Mouse (Mus musculus) Patski (cell line): ENCODE results near the gene Comp. TPM values are rescaled to one million over a fixed set of nuclear protein-coding genes. Genes with fewer than 3 reads are reported as not detected.

Experiments used
- ATAC-seq: fragments of 100-300 bp; one replicate; pipeline ENCODE4 v1.8.0; 2021
- CTCF ChIA-PET: fragments of 350-600 bp; sonication (Branson Sonifier 250); formaldehyde crosslinking; loops from one replicate; lab custom pipeline; 2022; ENCODE audit warnings: inconsistent platforms; lab: Charles Lee
- POLR2A ChIA-PET: fragments of 350-600 bp; sonication (Branson Sonifier 250); formaldehyde crosslinking; loops from one replicate; lab custom pipeline; 2022; ENCODE audit warnings: antibody characterized with exemption, inconsistent platforms; lab: Charles Lee
- DNase-seq: peaks from one replicate; pipeline ENCODE4 v3.0.0-alpha.2; 2011; ENCODE audit warnings: low read depth, low spot score
- H3K27me3 ChIP-seq: fragments of 371-371 bp; one replicate; pipeline ENCODE4 v1.5.1; 2021
- CTCF ChIP-seq: fragments of 100-300 bp; IDR thresholded peaks from one replicate; pipeline ENCODE4 v1.5.1; 2021
- in situ Hi-C: fragments of 300-500 bp; cut with MboI; formaldehyde crosslinking; loops from 3 replicates; pipeline ENCODE4 v1.11.1; 2018; ENCODE audit warnings: low pct_unique_long_range_greater_than_20kb, mixed read lengths
- polyA plus RNA-seq: library from polyadenylated mRNA; unstranded; gene quantifications from one replicate; pipeline ENCODE4 v1.2.3, GENCODE M21; 2021

The Comp gene
- polyA plus RNA-seq, 1 experiment from 2014 or later = 0.36 TPM

- CTCF ChIA-PET = interaction anchor here (0.7 kb wide), 1 partner anchor 75 kb away, joined by 3 read pairs; no protein-coding TSS in a partner anchor
- POLR2A ChIA-PET = no interaction called here
- DNase-seq (no peak), ATAC-seq (no peak)
- TF ChIP-seq CTCF = no peak
- in situ Hi-C loops = no loop called here
- H3K27me3 ChIP-seq = no peaks in the 10 kb centered on the region
Observed at GRCm38 (mm10) chr8:70422722-70423121, 49.4 kb downstream of the Comp start.

- DNase-seq = no peak
- no peak for ATAC-seq
- H3K27me3 ChIP-seq = no peaks in the 10 kb centered on the region
- in situ Hi-C loops = no loop called here
- ChIA-PET CTCF (interaction anchor here (1.0 to 1.4 kb wide), 3 partner anchors 9 to 77 kb away, joined by 3 read pairs; no protein-coding TSS in a partner anchor), POLR2A (interaction anchor here (0.6 kb wide), 1 partner anchor 22 kb away, joined by 5 read pairs; no protein-coding TSS in a partner anchor)
- TF ChIP-seq CTCF = no peak
Observed at GRCm38 (mm10) chr8:70426300-70426907, 53.0 kb downstream of the Comp start.

GRCm38 (mm10) chr8:70431213-70431612, 57.9 kb downstream of the Comp start:
- in situ Hi-C loops = no loop called here
- POLR2A ChIA-PET = interaction anchor here (1.4 kb wide), 1 partner anchor 32 kb away, joined by 4 read pairs; no protein-coding TSS in a partner anchor
- ATAC-seq (no peak), DNase-seq (no peak)
- TF ChIP-seq CTCF = no peak
- CTCF ChIA-PET = no interaction called here
- H3K27me3 ChIP-seq = no peaks in the 10 kb centered on the region

Other genes with a start within 250 kb of the Comp start
- gene Nr2c2ap, start 242.2 kb upstream of the Comp start, polyA plus RNA-seq = 35.1 TPM
- 19.6 TPM for gene Rfxank, start 234.4 kb upstream of the Comp start, polyA plus RNA-seq
- gene Borcs8, start 234.1 kb upstream of the Comp start, polyA plus RNA-seq = 80.3 TPM
- 0.54 TPM for gene Mef2b, start 233.8 kb upstream of the Comp start, polyA plus RNA-seq
- 64.9 TPM for gene Tmem161a, start 201.2 kb upstream of the Comp start, polyA plus RNA-seq
- 5.0 TPM for gene Slc25a42, start 161.3 kb upstream of the Comp start, polyA plus RNA-seq
- 26.5 TPM for gene Sugp2, start 139.3 kb upstream of the Comp start, polyA plus RNA-seq
- gene Armc6, start 139.1 kb upstream of the Comp start, polyA plus RNA-seq = 16.4 TPM
- gene Homer3, start 90.7 kb upstream of the Comp start, polyA plus RNA-seq = 67.9 TPM
- 48.8 TPM for gene Ddx49, start 71.1 kb upstream of the Comp start, polyA plus RNA-seq
- gene Cope, start 71.0 kb upstream of the Comp start, polyA plus RNA-seq = 259 TPM
- gene Cers1, start 57.8 kb upstream of the Comp start, polyA plus RNA-seq = 2.5 TPM
- 1.1 TPM for gene Gdf1, start 43.7 kb upstream of the Comp start, polyA plus RNA-seq
- 44.5 TPM for gene Upf1, start 20.3 kb upstream of the Comp start, polyA plus RNA-seq
- gene Crtc1, start 66.0 kb downstream of the Comp start, polyA plus RNA-seq = 12.0 TPM
- gene Klhl26, start 103.4 kb downstream of the Comp start, polyA plus RNA-seq = 27.5 TPM
- 0.09 TPM for gene Tmem59l, start 113.8 kb downstream of the Comp start, polyA plus RNA-seq
- gene Crlf1, start 119.6 kb downstream of the Comp start, polyA plus RNA-seq = 29.4 TPM
- gene Rex1bd, start 133.2 kb downstream of the Comp start, polyA plus RNA-seq = 93.9 TPM
- gene Uba52, start 137.2 kb downstream of the Comp start, polyA plus RNA-seq = 662 TPM
- gene Fkbp8, start 154.2 kb downstream of the Comp start, polyA plus RNA-seq = 278 TPM
- 81.4 TPM for gene Kxd1, start 154.4 kb downstream of the Comp start, polyA plus RNA-seq
- 26.1 TPM for gene Ell, start 165.9 kb downstream of the Comp start, polyA plus RNA-seq
- gene Isyna1, start 220.8 kb downstream of the Comp start, polyA plus RNA-seq = 6.4 TPM
- gene Ssbp4, start 235.3 kb downstream of the Comp start, polyA plus RNA-seq = 253 TPM
- gene Lrrc25, start 242.6 kb downstream of the Comp start, polyA plus RNA-seq = 0.04 TPM